Mouse (Mus musculus) C2C12 (cell line): ENCODE data around the gene B230307C23Rik.
"Not testable (repeated sequence)": the region's sequence is repeated elsewhere in the genome, so short reads cannot be mapped to it uniquely, and the experiment has no call there.

Experiments used
- CTCF ChIP-seq: IDR thresholded peaks from one replicate; pipeline ENCODE4 v1.5.1; 2011; ENCODE audit not compliant: control insufficient read depth, insufficient read depth, insufficient read length
- FOSL1 ChIP-seq: IDR thresholded peaks from one replicate; pipeline ENCODE4 v1.8.0; 2011; ENCODE audit warnings: mild to moderate bottlenecking, low read length; ENCODE audit not compliant: poor library complexity, insufficient read depth, severe bottlenecking

DNA sequence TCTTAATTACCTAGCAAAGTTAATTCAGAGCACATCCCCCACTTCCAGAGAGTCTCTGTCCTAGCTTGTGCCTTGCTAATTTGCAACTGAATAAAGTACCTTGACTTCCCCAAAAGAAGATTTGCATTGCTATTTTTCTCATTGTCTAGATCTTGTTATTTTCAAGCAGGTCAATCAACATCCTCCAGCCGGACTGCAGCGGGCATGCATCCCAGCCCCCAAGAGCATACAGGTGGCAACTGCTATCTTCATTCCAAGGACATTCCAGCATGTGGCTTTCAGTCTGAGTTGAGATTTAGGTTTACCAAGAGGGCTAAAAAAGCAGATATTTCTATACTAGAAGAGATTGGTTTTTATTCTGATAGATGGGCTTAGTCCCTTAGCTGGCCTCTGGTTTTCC is 37.9 kb downstream of the B230307C23Rik start:
- not testable (repeated sequence) for TF ChIP-seq CTCF, FOSL1
